Mouse (Mus musculus) neural tube, embryonic 14.5 days (tissue): ENCODE data around the gene Fgfr2. TPM values are rescaled to one million over a fixed set of nuclear protein-coding genes. Genes with fewer than 3 reads are reported as not detected.

Source experiments
- ATAC-seq: fragments of 200-750 bp; cut with Nextera tagmentation; 2 replicates; pipeline ENCODE4 v1.8.0; 2017; ENCODE audit warnings: low read depth, mild to moderate bottlenecking, moderate TSS enrichment, moderate library complexity
- H3K27ac ChIP-seq: fragments of 300-500 bp; sonication (generic); 2 replicates; pipeline ENCODE4 v1.5.1; 2014; ENCODE audit warnings: low read depth, mild to moderate bottlenecking, control low read depth, low read length, moderate library complexity, mixed read lengths
- H3K27me3 ChIP-seq: fragments of 300-500 bp; sonication (generic); 2 replicates; pipeline ENCODE4 v1.6.1; 2014; ENCODE audit warnings: low read length; ENCODE audit not compliant: control insufficient read depth, insufficient read depth
- H3K36me3 ChIP-seq: fragments of 300-500 bp; sonication (generic); 2 replicates; pipeline ENCODE4 v1.6.1; 2014; ENCODE audit warnings: low read length, mixed read lengths; ENCODE audit not compliant: control insufficient read depth, insufficient read depth
- H3K4me1 ChIP-seq: fragments of 300-500 bp; sonication (generic); 2 replicates; pipeline ENCODE4 v1.6.1; 2014; ENCODE audit warnings: low read length; ENCODE audit not compliant: control insufficient read depth, insufficient read depth
- H3K4me2 ChIP-seq: fragments of 300-500 bp; sonication (generic); 2 replicates; pipeline ENCODE4 v1.6.1; 2014; ENCODE audit warnings: mild to moderate bottlenecking, low read depth, low read length, control low read depth
- H3K4me3 ChIP-seq: fragments of 300-500 bp; sonication (generic); 2 replicates; pipeline ENCODE4 v1.5.1; 2014; ENCODE audit warnings: low read depth, low read length, control low read depth, mixed read lengths
- H3K9ac ChIP-seq: fragments of 300-500 bp; sonication (generic); replicated peaks from 2 replicates; pipeline ENCODE4 v1.6.1; 2014; ENCODE audit warnings: low read depth, mild to moderate bottlenecking, control low read depth, low read length, mixed read lengths
- H3K9me3 ChIP-seq: fragments of 300-500 bp; sonication (generic); 2 replicates; pipeline ENCODE4 v1.6.1; 2016; ENCODE audit warnings: low read length; ENCODE audit not compliant: control insufficient read depth
- WGBS: fragments of 180-500 bp; shearing (Covaris S2); extraction: QIAGEN DNeasy Blood & Tissue Kit; methylation state at CpG from one replicate; pipeline ENCODE4 v1.1.7; 2014; 5-methylcytosine and 5-hydroxymethylcytosine counted together
- polyA plus RNA-seq: library from polyadenylated mRNA; unstranded; fragments of >200 nt; fragmentation: Nextera tagmentation; extraction: Ambion mirVana; gene quantifications from 2 replicates; pipeline ENCODE4 v1.2.1, GENCODE M21; 2014

The Fgfr2 gene
- polyA plus RNA-seq, 1 experiment from 2014 or later, result 28.1 TPM

GRCm38 (mm10) chr7:130636902-130637301 is 2486.2 kb downstream of the Fgfr2 start:
- H3K36me3 ChIP-seq, result no peaks in the 10 kb centered on the region
- H3K9ac ChIP-seq, result no peak overlapping the region
- no peak for ATAC-seq
- 90% methylated on average over 4 of the region's 4 CpGs for WGBS
- 0 out of 2 replicates have a peak, but pooled peaks cover under 1% of the 10 kb centered on the region for H3K4me1 ChIP-seq
- H3K4me2 ChIP-seq, result no peak overlapping the region
- no peak overlapping the region for H3K27ac ChIP-seq
- H3K27me3 ChIP-seq, result no peaks in the 10 kb centered on the region
- H3K9me3 ChIP-seq, result no peaks in the 10 kb centered on the region
- no peak overlapping the region for H3K4me3 ChIP-seq

GRCm38 (mm10) chr7:130636274-130636673 is 2486.9 kb downstream of the Fgfr2 start:
- H3K27ac ChIP-seq, result no peak overlapping the region
- H3K4me2 ChIP-seq, result no peak overlapping the region
- H3K4me1 ChIP-seq, result 0 out of 2 replicates have a peak, but pooled peaks cover 3% of the 10 kb centered on the region
- H3K27me3 ChIP-seq, result no peaks in the 10 kb centered on the region
- H3K36me3 ChIP-seq, result no peaks in the 10 kb centered on the region
- no peaks in the 10 kb centered on the region for H3K9me3 ChIP-seq
- no peak for ATAC-seq
- no peak overlapping the region for H3K9ac ChIP-seq
- WGBS, result 88% methylated on average over 3 of the region's 3 CpGs
- H3K4me3 ChIP-seq, result no peak overlapping the region

GRCm38 (mm10) chr7:130635212-130635611 is 2487.9 kb downstream of the Fgfr2 start:
- no peak for ATAC-seq

GRCm38 (mm10) chr7:130634259-130634871 is 2488.8 kb downstream of the Fgfr2 start:
- ATAC-seq, result no peak
- H3K4me2 ChIP-seq, result no peak overlapping the region
- WGBS, result 82% methylated on average over 4 of the region's 4 CpGs
- H3K4me1 ChIP-seq, result 0 out of 2 replicates have a peak, but pooled peaks cover 3% of the 10 kb centered on the region
- H3K4me3 ChIP-seq, result no peak overlapping the region
- no peak overlapping the region for H3K9ac ChIP-seq
- no peaks in the 10 kb centered on the region for H3K27me3 ChIP-seq
- no peaks in the 10 kb centered on the region for H3K36me3 ChIP-seq
- H3K27ac ChIP-seq, result no peak overlapping the region
- H3K9me3 ChIP-seq, result no peaks in the 10 kb centered on the region

More at GRCm38 (mm10) chr7:130635212-130635611, 2487.9 kb downstream of the Fgfr2 start:
- H3K4me2 ChIP-seq, result no peak overlapping the region
- H3K36me3 ChIP-seq, result no peaks in the 10 kb centered on the region
- 0 out of 2 replicates have a peak, but pooled peaks cover 3% of the 10 kb centered on the region for H3K4me1 ChIP-seq
- no peak overlapping the region for H3K9ac ChIP-seq
- no peaks in the 10 kb centered on the region for H3K9me3 ChIP-seq
- no peak overlapping the region for H3K4me3 ChIP-seq
- no peaks in the 10 kb centered on the region for H3K27me3 ChIP-seq
- WGBS, result 64% methylated on average over 7 of the region's 7 CpGs
- no peak overlapping the region for H3K27ac ChIP-seq

- Histone ChIP-seq H3K9me3 (no peaks in the 10 kb centered on the region), H3K9ac (no peak overlapping the region)
- 91% methylated on average over 5 of the region's 5 CpGs for WGBS
These were observed 2490.8 kb downstream of the Fgfr2 start for GRCm38 (mm10) chr7:130632379-130632732.

GRCm38 (mm10) chr7:130631553-130632378 is 2491.4 kb downstream of the Fgfr2 start:
- Histone ChIP-seq H3K4me3 (no peak overlapping the region), H3K4me1 (0 out of 2 replicates have a peak, but pooled peaks cover 3% of the 10 kb centered on the region), H3K9me3 (no peaks in the 10 kb centered on the region), H3K36me3 (no peaks in the 10 kb centered on the region), H3K27ac (no peak overlapping the region), H3K9ac (no peak overlapping the region), H3K4me2 (no peak overlapping the region), H3K27me3 (no peaks in the 10 kb centered on the region)
- WGBS, result 55% methylated on average over 22 of the region's 22 CpGs
- ATAC-seq, result no peak

More at GRCm38 (mm10) chr7:130632379-130632732, 2490.8 kb downstream of the Fgfr2 start:
- H3K27me3 ChIP-seq, result no peaks in the 10 kb centered on the region
- no peak overlapping the region for H3K27ac ChIP-seq
- ATAC-seq, result no peak
- H3K4me3 ChIP-seq, result no peak overlapping the region
- no peak overlapping the region for H3K4me2 ChIP-seq
- no peaks in the 10 kb centered on the region for H3K36me3 ChIP-seq
- H3K4me1 ChIP-seq, result 0 out of 2 replicates have a peak, but pooled peaks cover 3% of the 10 kb centered on the region

- ATAC-seq, result no peak
- H3K36me3 ChIP-seq, result no peaks in the 10 kb centered on the region
- H3K27ac ChIP-seq, result no peak overlapping the region
- H3K4me2 ChIP-seq, result no peak overlapping the region
- WGBS, result 89% methylated on average over 3 of the region's 3 CpGs
- no peaks in the 10 kb centered on the region for H3K27me3 ChIP-seq
- H3K4me1 ChIP-seq, result 0 out of 2 replicates have a peak, but pooled peaks cover 3% of the 10 kb centered on the region
- H3K4me3 ChIP-seq, result no peak overlapping the region
- no peaks in the 10 kb centered on the region for H3K9me3 ChIP-seq
- H3K9ac ChIP-seq, result no peak overlapping the region
These were observed 2492.2 kb downstream of the Fgfr2 start for GRCm38 (mm10) chr7:130630956-130631355.

- Histone ChIP-seq H3K27ac (no peak overlapping the region), H3K4me2 (no peak overlapping the region), H3K36me3 (no peaks in the 10 kb centered on the region), H3K27me3 (no peaks in the 10 kb centered on the region), H3K9ac (no peak overlapping the region), H3K4me3 (no peak overlapping the region), H3K9me3 (no peaks in the 10 kb centered on the region), H3K4me1 (0 out of 2 replicates have a peak, but pooled peaks cover 3% of the 10 kb centered on the region)
- no peak for ATAC-seq
- WGBS, result 95% methylated on average over 7 of the region's 7 CpGs
These were observed 2493.2 kb downstream of the Fgfr2 start for GRCm38 (mm10) chr7:130629999-130630398.

- WGBS, result 61% methylated on average over 1 of the region's 1 CpGs
- H3K36me3 ChIP-seq, result no peaks in the 10 kb centered on the region
These were observed 2494.5 kb downstream of the Fgfr2 start for GRCm38 (mm10) chr7:130628601-130629000.

More at GRCm38 (mm10) chr7:130628601-130629000, 2494.5 kb downstream of the Fgfr2 start:
- Histone ChIP-seq H3K9ac (no peak overlapping the region), H3K27ac (no peak overlapping the region), H3K27me3 (no peaks in the 10 kb centered on the region), H3K4me2 (no peak overlapping the region), H3K4me3 (no peak overlapping the region), H3K9me3 (no peaks in the 10 kb centered on the region), H3K4me1 (0 out of 2 replicates have a peak, but pooled peaks cover 3% of the 10 kb centered on the region)
- no peak for ATAC-seq
